Mouse (Mus musculus) large intestine, adult 2 months (tissue): ENCODE results near the gene Mgst3. TPM values are rescaled to one million over a fixed set of nuclear protein-coding genes. Genes with fewer than 3 reads are reported as not detected.

ENCODE experiments used
- DNase-seq: peaks from one replicate; pipeline ENCODE4 v3.0.0-alpha.2; 2012; ENCODE audit warnings: low read depth, low spot score
- WGBS: fragments of 180-500 bp; shearing (Covaris S2); methylation state at CpG from one replicate; pipeline ENCODE4 v1.1.7; 2018; 5-methylcytosine and 5-hydroxymethylcytosine counted together
- polyA plus RNA-seq: library from polyadenylated mRNA; depleted of rRNA; stranded (reverse); fragments of >200 nt; gene quantifications from 2 replicates; pipeline ENCODE4 v1.2.3, GENCODE M21; 2012; rRNA removed

Gene Mgst3
- polyA plus RNA-seq: 543 and 795 TPM in 2 replicates

- under 1% methylated on average over 45 of the region's 45 CpGs for WGBS
- peak; percentile 90 for DNase-seq
These were observed at the start of gene Mgst3 for GRCm38 (mm10) chr1:167393683-167394492. Gene Mgst3, minus strand, starts transcription at chr1:167393841.

GRCm38 (mm10) chr1:167438231-167438885 is 44.7 kb upstream of the Mgst3 start:
- 59% methylated on average over 9 of the region's 9 CpGs for WGBS
- DNase-seq: no peak

GRCm38 (mm10) chr1:167437091-167437490 is 43.5 kb upstream of the Mgst3 start:
- WGBS: 73% methylated on average over 7 of the region's 7 CpGs
- no peak for DNase-seq

- WGBS: 77% methylated on average over 7 of the region's 7 CpGs
- DNase-seq: no peak
These were observed 42.7 kb upstream of the Mgst3 start for GRCm38 (mm10) chr1:167436186-167436975.

- DNase-seq: no peak
- WGBS: 81% methylated on average over 4 of the region's 4 CpGs
These were observed 41.3 kb upstream of the Mgst3 start for GRCm38 (mm10) chr1:167434931-167435330.

GRCm38 (mm10) chr1:167430976-167431676 is 37.5 kb upstream of the Mgst3 start:
- 35% methylated on average over 9 of the region's 9 CpGs for WGBS

GRCm38 (mm10) chr1:167426681-167427080 is 33.0 kb upstream of the Mgst3 start:
- DNase-seq: no peak
- WGBS: 67% methylated on average over 7 of the region's 7 CpGs

More at GRCm38 (mm10) chr1:167430976-167431676, 37.5 kb upstream of the Mgst3 start:
- DNase-seq: no peak

- WGBS: 83% methylated on average over 5 of the region's 5 CpGs
- no peak for DNase-seq
These were observed 31.9 kb upstream of the Mgst3 start for GRCm38 (mm10) chr1:167425572-167425971.

- WGBS: 77% methylated on average over 11 of the region's 11 CpGs
- no peak for DNase-seq
These were observed 29.0 kb upstream of the Mgst3 start for GRCm38 (mm10) chr1:167422501-167423240.

- DNase-seq: no peak
- 1% methylated on average over 7 of the region's 7 CpGs for WGBS
These were observed 21.2 kb upstream of the Mgst3 start for GRCm38 (mm10) chr1:167414846-167415245.

- 54% methylated on average over 12 of the region's 12 CpGs for WGBS
- DNase-seq: no peak
These were observed 18.5 kb upstream of the Mgst3 start for GRCm38 (mm10) chr1:167411991-167412715.

- WGBS: 74% methylated on average over 4 of the region's 4 CpGs
- DNase-seq: no peak
These were observed 16.0 kb upstream of the Mgst3 start for GRCm38 (mm10) chr1:167409601-167410000.

GRCm38 (mm10) chr1:167405237-167405636 is 11.6 kb upstream of the Mgst3 start:
- DNase-seq: no peak
- WGBS: 78% methylated on average over 4 of the region's 4 CpGs

GRCm38 (mm10) chr1:167393281-167393680 is 360 bp downstream of the Mgst3 start:
- no peak for DNase-seq
- WGBS: under 1% methylated on average over 15 of the region's 15 CpGs

- 3% methylated on average over 8 of the region's 8 CpGs for WGBS
These were observed 954 bp downstream of the Mgst3 start for GRCm38 (mm10) chr1:167392687-167393086.

GRCm38 (mm10) chr1:167392031-167392640 is 1.5 kb downstream of the Mgst3 start:
- 14% methylated on average over 2 of the region's 2 CpGs for WGBS
- no peak for DNase-seq

More at GRCm38 (mm10) chr1:167392687-167393086, 954 bp downstream of the Mgst3 start:
- DNase-seq: no peak

GRCm38 (mm10) chr1:167391241-167391640 is 2.4 kb downstream of the Mgst3 start:
- DNase-seq: no peak

GRCm38 (mm10) chr1:167390381-167390780 is 3.3 kb downstream of the Mgst3 start:
- 31% methylated on average over 4 of the region's 4 CpGs for WGBS
- no peak for DNase-seq

More at GRCm38 (mm10) chr1:167391241-167391640, 2.4 kb downstream of the Mgst3 start:
- WGBS: 51% methylated on average over 6 of the region's 6 CpGs
